Mouse (Mus musculus) embryonic facial prominence, embryonic 15.5 days (tissue): ENCODE measurements at regions not wholly inside any gene's neighbourhood (a gene's known extent, or its start where the extent isn't known, plus 50 kb on each side); places are given as distances from the start of the nearest gene placed in this dataset.

Experiments used
- ATAC-seq: fragments of 200-750 bp; cut with Nextera tagmentation; 2 replicates; pipeline ENCODE4 v1.8.0; 2017; ENCODE audit warnings: low read depth, moderate TSS enrichment; ENCODE audit not compliant: insufficient number of reproducible peaks, low FRiP score, low TSS enrichment
- H3K27ac ChIP-seq: fragments of 300-500 bp; sonication (generic); replicated peaks from 2 replicates; pipeline ENCODE4 v1.5.1; 2015; ENCODE audit warnings: mild to moderate bottlenecking, inconsistent platforms
- H3K27me3 ChIP-seq: fragments of 300-500 bp; sonication (generic); 2 replicates; pipeline ENCODE4 v1.6.1; 2015; ENCODE audit warnings: inconsistent platforms
- H3K36me3 ChIP-seq: fragments of 300-500 bp; sonication (generic); 2 replicates; pipeline ENCODE4 v1.6.1; 2015; ENCODE audit warnings: mild to moderate bottlenecking, inconsistent platforms
- H3K4me1 ChIP-seq: fragments of 300-500 bp; sonication (generic); 2 replicates; pipeline ENCODE4 v1.6.1; 2015; ENCODE audit warnings: inconsistent platforms
- H3K4me2 ChIP-seq: fragments of 300-500 bp; sonication (generic); replicated peaks from 2 replicates; pipeline ENCODE4 v1.6.1; 2015; ENCODE audit warnings: mild to moderate bottlenecking, inconsistent platforms
- H3K4me3 ChIP-seq: fragments of 300-500 bp; sonication (generic); replicated peaks from 2 replicates; pipeline ENCODE4 v1.5.1; 2015; ENCODE audit warnings: mild to moderate bottlenecking, inconsistent platforms
- H3K9ac ChIP-seq: fragments of 300-500 bp; sonication (generic); 2 replicates; pipeline ENCODE4 v1.6.1; 2015; ENCODE audit warnings: inconsistent platforms
- H3K9me3 ChIP-seq: fragments of 300-500 bp; sonication (generic); replicated peaks from 2 replicates; pipeline ENCODE4 v1.6.1; 2016; ENCODE audit warnings: inconsistent platforms
- WGBS: fragments of 180-500 bp; shearing (Covaris S2); methylation state at CpG from one replicate; pipeline ENCODE4 v1.1.7; 2015; 5-methylcytosine and 5-hydroxymethylcytosine counted together

- Histone ChIP-seq H3K27ac (no peak overlapping the region), H3K27me3 (no peaks in the 10 kb centered on the region), H3K9ac (no peak overlapping the region), H3K4me3 (no peak overlapping the region), H3K9me3 (no peaks in the 10 kb centered on the region), H3K36me3 (no peaks in the 10 kb centered on the region), H3K4me2 (no peak overlapping the region), H3K4me1 (no peaks in the 10 kb centered on the region)
- WGBS, result 81% methylated on average over 2 of the region's 2 CpGs
- ATAC-seq, result no peak
Observed at GRCm38 (mm10) chr13:111165538-111165937, 89.3 kb upstream of the Actbl2 start.

- no peaks in the 10 kb centered on the region for H3K4me1 ChIP-seq
- no peaks in the 10 kb centered on the region for H3K9me3 ChIP-seq
- WGBS, result 39% methylated on average over 5 of the region's 5 CpGs
- H3K27me3 ChIP-seq, result no peaks in the 10 kb centered on the region
- no peak overlapping the region for H3K4me3 ChIP-seq
- ATAC-seq, result peak; percentile 43; the same call in 1 of the 2 replicates
- H3K4me2 ChIP-seq, result no peak overlapping the region
- H3K27ac ChIP-seq, result 0 out of 2 replicates have a peak overlapping the region, but pooled peaks have one; percentile 2
- no peak overlapping the region for H3K9ac ChIP-seq
- H3K36me3 ChIP-seq, result no peaks in the 10 kb centered on the region
Observed at GRCm38 (mm10) chr13:111170269-111171165, 84.3 kb upstream of the Actbl2 start.

- ATAC-seq, result no peak
- H3K4me1 ChIP-seq, result no peaks in the 10 kb centered on the region
- H3K4me2 ChIP-seq, result no peak overlapping the region
- H3K9ac ChIP-seq, result no peak overlapping the region
- no peaks in the 10 kb centered on the region for H3K36me3 ChIP-seq
- no peak overlapping the region for H3K27ac ChIP-seq
- no peaks in the 10 kb centered on the region for H3K9me3 ChIP-seq
- no peaks in the 10 kb centered on the region for H3K27me3 ChIP-seq
- 83% methylated on average over 6 of the region's 6 CpGs for WGBS
- H3K4me3 ChIP-seq, result no peak overlapping the region
Observed at GRCm38 (mm10) chr13:111179186-111179585, 75.6 kb upstream of the Actbl2 start.

GRCm38 (mm10) chr13:111183293-111183692, 71.5 kb upstream of the Actbl2 start:
- Histone ChIP-seq H3K27me3 (no peaks in the 10 kb centered on the region), H3K27ac (no peak overlapping the region), H3K4me1 (no peaks in the 10 kb centered on the region), H3K4me2 (no peak overlapping the region), H3K9ac (no peak overlapping the region), H3K4me3 (no peak overlapping the region), H3K36me3 (no peaks in the 10 kb centered on the region), H3K9me3 (no peaks in the 10 kb centered on the region)
- 49% methylated on average over 2 of the region's 2 CpGs for WGBS
- no peak for ATAC-seq

GRCm38 (mm10) chr13:111185799-111186198, 69.0 kb upstream of the Actbl2 start:
- Histone ChIP-seq H3K4me2 (no peak overlapping the region), H3K9ac (no peak overlapping the region), H3K4me1 (no peaks in the 10 kb centered on the region), H3K4me3 (no peak overlapping the region), H3K27ac (no peak overlapping the region), H3K27me3 (no peaks in the 10 kb centered on the region), H3K9me3 (no peaks in the 10 kb centered on the region), H3K36me3 (no peaks in the 10 kb centered on the region)
- ATAC-seq, result no peak
- 62% methylated on average over 4 of the region's 4 CpGs for WGBS

GRCm38 (mm10) chr13:111186833-111187232, 68.0 kb upstream of the Actbl2 start:
- Histone ChIP-seq H3K9ac (no peak overlapping the region), H3K4me3 (no peak overlapping the region), H3K4me1 (no peaks in the 10 kb centered on the region), H3K27ac (no peak overlapping the region), H3K27me3 (no peaks in the 10 kb centered on the region), H3K9me3 (no peaks in the 10 kb centered on the region), H3K36me3 (no peaks in the 10 kb centered on the region), H3K4me2 (no peak overlapping the region)
- ATAC-seq, result no peak
- 74% methylated on average over 2 of the region's 2 CpGs for WGBS

GRCm38 (mm10) chr13:111193919-111194318, 60.9 kb upstream of the Actbl2 start:
- H3K27ac ChIP-seq, result no peak overlapping the region

GRCm38 (mm10) chr13:111194337-111194736, 60.5 kb upstream of the Actbl2 start:
- Histone ChIP-seq H3K27me3 (no peaks in the 10 kb centered on the region), H3K4me1 (no peaks in the 10 kb centered on the region), H3K4me3 (no peak overlapping the region), H3K9me3 (no peaks in the 10 kb centered on the region), H3K36me3 (no peaks in the 10 kb centered on the region), H3K9ac (no peak overlapping the region), H3K27ac (no peak overlapping the region), H3K4me2 (no peak overlapping the region)
- WGBS, result 57% methylated on average over 7 of the region's 7 CpGs
- ATAC-seq, result no peak

More at GRCm38 (mm10) chr13:111193919-111194318, 60.9 kb upstream of the Actbl2 start:
- Histone ChIP-seq H3K4me3 (no peak overlapping the region), H3K4me1 (no peaks in the 10 kb centered on the region), H3K9ac (no peak overlapping the region), H3K36me3 (no peaks in the 10 kb centered on the region), H3K27me3 (no peaks in the 10 kb centered on the region), H3K4me2 (no peak overlapping the region), H3K9me3 (no peaks in the 10 kb centered on the region)
- WGBS, result 77% methylated on average over 2 of the region's 2 CpGs
- ATAC-seq, result no peak

GRCm38 (mm10) chr13:111201532-111201931, 53.3 kb upstream of the Actbl2 start:
- no peak overlapping the region for H3K9ac ChIP-seq
- H3K36me3 ChIP-seq, result no peaks in the 10 kb centered on the region
- no peak overlapping the region for H3K27ac ChIP-seq
- no peaks in the 10 kb centered on the region for H3K4me1 ChIP-seq
- no peaks in the 10 kb centered on the region for H3K9me3 ChIP-seq
- 85% methylated on average over 3 of the region's 3 CpGs for WGBS
- H3K27me3 ChIP-seq, result no peaks in the 10 kb centered on the region
- H3K4me3 ChIP-seq, result no peak overlapping the region
- H3K4me2 ChIP-seq, result no peak overlapping the region
- no peak for ATAC-seq

GRCm38 (mm10) chr13:111204580-111205285, 50.1 kb upstream of the Actbl2 start:
- 51% methylated on average over 11 of the region's 11 CpGs for WGBS
- no peak overlapping the region for H3K27ac ChIP-seq

More at GRCm38 (mm10) chr13:111204580-111205285, 50.1 kb upstream of the Actbl2 start:
- H3K4me2 ChIP-seq, result no peak overlapping the region
- no peaks in the 10 kb centered on the region for H3K36me3 ChIP-seq
- H3K4me3 ChIP-seq, result no peak overlapping the region
- ATAC-seq, result no peak
- H3K9me3 ChIP-seq, result no peaks in the 10 kb centered on the region
- H3K27me3 ChIP-seq, result no peaks in the 10 kb centered on the region
- H3K4me1 ChIP-seq, result no peaks in the 10 kb centered on the region
- no peak overlapping the region for H3K9ac ChIP-seq
